9 mouse cellular contexts compared by ENCODE assay signal in genomic region chr11:3863454-3864112, GRCm38 (mm10). TPM values are rescaled to one million over a fixed set of nuclear protein-coding genes. Genes with fewer than 3 reads are reported as not detected.
DNase-seq lines count a peak whose midpoint lies in the region; ATAC-seq and TF ChIP-seq lines count a peak whose summit lies in the region.
"Had no signal": no experiment of that assay in that cellular context is flagged by ENCODE, and none has a peak within 500 bp of the region (broad histone marks: within the 10 kb centered on the region; RNA-seq: fewer than 3 reads in every experiment).

TSS of gene Osbp2 (minus strand) at chr11:3863903.

- TF ChIP-seq POLR2A in lung, adult 2 months (IDR thresholded peaks at IDR 0.05; ENCODE audit: borderline replicate concordance, extremely low read depth, low read depth, low read length): peak; percentile 42; the same call in 1 of the 2 replicates

- H3K4me3 ChIP-seq in forebrain, embryonic 12.5 days (replicated peaks): peak within 1 kb of the TSS; percentile 49
- H3K4me3 ChIP-seq in lung, adult 2 months (replicated peaks; ENCODE audit: extremely low read depth, low read depth, low read length): peak within 1 kb of the TSS; percentile 65
- H3K4me3 ChIP-seq in neural tube, embryonic 15.5 days (replicated peaks): peak within 1 kb of the TSS; percentile 48

- H3K27me3 ChIP-seq in forebrain, embryonic 12.5 days: peaks cover 35% of the 10 kb centered on the region
- 0 out of 2 replicates have a peak, but pooled peaks cover 8% of the 10 kb centered on the region for H3K27me3 ChIP-seq in neural tube, embryonic 15.5 days (replicated peaks)
- H3K27me3 ChIP-seq: Patski had no signal

- TF ChIP-seq CTCF in lung, adult 2 months (IDR thresholded peaks at IDR 0.05; ENCODE audit: insufficient read depth, low read length): no peak

- H3K36me3 ChIP-seq in forebrain, embryonic 12.5 days (replicated peaks): no peaks in the 10 kb centered on the region
- H3K36me3 ChIP-seq in neural tube, embryonic 15.5 days: no peaks in the 10 kb centered on the region

- H3K4me1 ChIP-seq in forebrain, embryonic 12.5 days: peaks cover 10% of the 10 kb centered on the region
- no peaks in the 10 kb centered on the region; the same call in 1 of the 2 replicates for H3K4me1 ChIP-seq in lung, adult 2 months (ENCODE audit: control insufficient read depth, insufficient read depth, low read length)
- peaks cover 18% of the 10 kb centered on the region for H3K4me1 ChIP-seq in neural tube, embryonic 15.5 days

- no peaks in the 10 kb centered on the region for H3K9me3 ChIP-seq in forebrain, embryonic 12.5 days
- H3K9me3 ChIP-seq in neural tube, embryonic 15.5 days (replicated peaks): no peaks in the 10 kb centered on the region

- intact Hi-C loops in heart, postnatal 10 days (cut with DNase I): no loop called here

- no peak within 1 kb of the TSS for H3K27ac ChIP-seq in forebrain, embryonic 12.5 days
- H3K27ac ChIP-seq in neural tube, embryonic 15.5 days (replicated peaks): 0 out of 2 replicates have a peak within 1 kb of the TSS, but pooled peaks have one; percentile 6

- ATAC-seq in CD4-positive, CD25-positive, alpha-beta regulatory T cell, adult 4 months: peak; percentile 71
- peak; percentile 96 for ATAC-seq in forebrain, embryonic 12.5 days (ENCODE audit: low FRiP score)
- peak; percentile 91 for ATAC-seq in neural tube, embryonic 15.5 days (ENCODE audit: low FRiP score)
- ATAC-seq: Patski had no signal

- H3K9ac ChIP-seq in forebrain, embryonic 12.5 days: peak within 1 kb of the TSS; percentile 59
- H3K9ac ChIP-seq in neural tube, embryonic 15.5 days (replicated peaks): peak within 1 kb of the TSS; percentile 51

- H3K4me2 ChIP-seq in forebrain, embryonic 12.5 days: peak within 1 kb of the TSS; percentile 82
- H3K4me2 ChIP-seq in neural tube, embryonic 15.5 days: peak within 1 kb of the TSS; percentile 80

- DNase-seq in c-Kit-positive CD71-positive TER-119-positive erythroid progenitor cells, embryonic 14.5 days (ENCODE audit: low spot score): peak; percentile 51
- peak; percentile 75 to 79 for DNase-seq in heart, postnatal 10 days
- peak; percentile 66 to 85 for DNase-seq in layer of hippocampus, adult 18-20 months (ENCODE audit: low spot score in 2 of 2)
- DNase-seq in lung, adult 2 months: peak; percentile 49
- DNase-seq in testis, postnatal 10 days (ENCODE audit: low spot score): peak; percentile 79

- 5% methylated on average over 47 of the region's 58 CpGs for WGBS in forebrain, embryonic 12.5 days
- 4% methylated on average over 53 of the region's 58 CpGs for WGBS in lung, adult 2 months
- 3% methylated on average over 58 of the region's 58 CpGs for WGBS in neural tube, embryonic 15.5 days

RNA-seq across cellular contexts. Expression of gene Osbp2, which starts in this region (rescaled TPM):
- polyA plus RNA-seq in CD4-positive, CD25-positive, alpha-beta regulatory T cell, adult 4 months (2017; shearing (Covaris generic)): not detected
- 3.4 and 4.0 TPM in 2 replicates for polyA plus RNA-seq in forebrain, embryonic 12.5 days (2016; fragmentation: Nextera tagmentation; extraction: Ambion mirVana)
- total RNA-seq in heart, postnatal 10 days (2021): 1 to 10 TPM; 5.6 to 6.1 TPM
- total RNA-seq in layer of hippocampus, adult 18-20 months (2021): 10 to 100 TPM; 72.7 to 75.4 TPM
- polyA plus RNA-seq in lung, adult 2 months (2012; rRNA removed): 0.58 and 0.72 TPM in 2 replicates
- 28.8 and 33.9 TPM in 2 replicates for polyA plus RNA-seq in neural tube, embryonic 15.5 days (2015; fragmentation: Nextera tagmentation; extraction: Ambion mirVana)

Comparison
In these comparisons a context has a peak if more than half of its experiments do, and no peak if none do; other contexts are left out.
1. RNA of gene Osbp2 (total RNA-seq): 72.7 to 75.4 TPM in layer of hippocampus, adult 18-20 months; 5.6 to 6.1 TPM in heart, postnatal 10 days; every median in the first group is over 10 times any median in the second.
2. Peak in ATAC-seq in CD4-positive, CD25-positive, alpha-beta regulatory T cell, adult 4 months; RNA of the gene not detected or under 1 TPM.
3. Peak in DNase-seq and H3K4me3 ChIP-seq in lung, adult 2 months; RNA of the gene not detected or under 1 TPM.
4. Peak in every context shown above with its lines, with median percentiles within 50 percentile points of each other: ATAC-seq, DNase-seq and H3K4me3 ChIP-seq.